Mouse (Mus musculus): ENCODE data around the gene Btbd35f7.
"Not testable (repeated sequence)": the region's sequence is repeated elsewhere in the genome, so short reads cannot be mapped to it uniquely, and the experiment has no call there.

The Btbd35f7 gene

DNA sequence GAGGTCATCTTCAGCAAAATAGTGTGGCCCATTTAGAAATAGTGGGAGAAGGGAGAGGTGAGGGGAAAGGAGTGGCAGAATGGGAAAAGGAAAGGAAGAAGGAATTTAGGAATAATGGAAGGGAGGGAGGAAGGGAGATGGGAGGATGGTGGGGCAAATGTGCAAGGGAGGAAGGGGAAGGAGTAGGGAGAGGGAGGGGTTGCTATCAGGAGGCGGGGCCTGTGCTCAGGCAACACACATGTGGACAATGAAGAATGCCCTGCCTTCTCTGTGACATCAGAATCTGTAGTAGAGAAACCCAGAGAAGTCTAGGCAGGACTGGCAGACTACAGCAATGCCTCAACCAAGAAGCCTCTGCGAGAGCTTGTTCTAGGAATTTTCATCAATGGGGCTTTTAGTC is at the start of gene Btbd35f7:
Gene Btbd35f7 (plus strand): TSS at position 301 of the 400 bp plus-strand sequence.
- in situ Hi-C loops (cut with MboI; ENCODE audit: low pct_unique_long_range_greater_than_20kb in 1 of 2, low sequenced_read_pairs in 2 of 2, unreplicated experiment in 1 of 2): not testable (repeated sequence)

Data from mouse embryonic stem cell (cell line).